Mouse (Mus musculus) midbrain, embryonic 10.5 days (tissue): ENCODE results near the gene Svs2. TPM values are rescaled to one million over a fixed set of nuclear protein-coding genes. Genes with fewer than 3 reads are reported as not detected.
"Not testable (repeated sequence)": the region's sequence is repeated elsewhere in the genome, so short reads cannot be mapped to it uniquely, and the experiment has no call there.

Source experiments
- DNase-seq: peaks from one replicate; pipeline ENCODE4 v3.0.0-alpha.2; 2017; ENCODE audit warnings: low spot score
- H3K27ac ChIP-seq: fragments of 300-500 bp; sonication (generic); replicated peaks from 2 replicates; pipeline ENCODE4 v1.5.1; 2016; ENCODE audit warnings: mild to moderate bottlenecking
- H3K27me3 ChIP-seq: fragments of 300-500 bp; sonication (generic); 2 replicates; pipeline ENCODE4 v1.6.1; 2016; ENCODE audit warnings: low read depth, mild to moderate bottlenecking; ENCODE audit not compliant: poor library complexity, severe bottlenecking
- H3K36me3 ChIP-seq: fragments of 300-500 bp; sonication (generic); 2 replicates; pipeline ENCODE4 v1.6.1; 2016; ENCODE audit warnings: mild to moderate bottlenecking, moderate library complexity
- H3K4me1 ChIP-seq: fragments of 300-500 bp; sonication (generic); 2 replicates; pipeline ENCODE4 v1.6.1; 2016
- H3K4me3 ChIP-seq: fragments of 300-500 bp; sonication (generic); 2 replicates; pipeline ENCODE4 v1.5.1; 2016; ENCODE audit warnings: mild to moderate bottlenecking, moderate library complexity
- H3K9me3 ChIP-seq: fragments of 300-500 bp; sonication (generic); replicated peaks from 2 replicates; pipeline ENCODE4 v1.6.1; 2016; ENCODE audit warnings: mild to moderate bottlenecking
- WGBS: fragments of 180-500 bp; shearing (Covaris S2); methylation state at CpG from one replicate; pipeline ENCODE4 v1.1.7; 2016; 5-methylcytosine and 5-hydroxymethylcytosine counted together
- polyA plus RNA-seq: library from polyadenylated mRNA; unstranded; fragments of >200 nt; fragmentation: Nextera tagmentation; extraction: Ambion mirVana; gene quantifications from 2 replicates; pipeline ENCODE4 v1.2.1, GENCODE M21; 2016

The Svs2 gene
- not detected in 2 replicates for polyA plus RNA-seq

DNA sequence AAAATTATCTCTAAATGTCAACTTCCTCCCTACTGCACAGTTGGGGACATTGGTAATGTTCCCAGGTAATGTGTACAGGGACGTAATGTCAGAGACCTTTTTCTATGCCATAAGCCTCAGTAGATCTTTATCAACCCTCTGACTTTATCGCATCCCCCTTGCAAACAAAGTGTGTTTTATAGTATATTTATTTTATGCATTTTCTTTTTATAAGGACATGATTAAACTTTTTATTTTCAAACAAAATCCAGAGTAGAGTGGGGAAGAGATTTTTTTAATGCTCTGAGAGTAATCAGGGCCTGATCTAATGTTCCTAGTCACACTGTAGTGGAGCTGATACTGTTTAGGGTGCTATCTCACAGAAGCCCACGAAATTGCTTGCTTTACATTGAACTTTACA, at the start of gene Svs2:
Svs2 (minus strand) TSS at position 101 of the 400 bp plus-strand sequence.
- Histone ChIP-seq H3K9me3 (no peaks in the 10 kb centered on the region), H3K27ac (no peak within 1 kb of the TSS), H3K27me3 (no peaks in the 10 kb centered on the region), H3K4me1 (no peaks in the 10 kb centered on the region), H3K36me3 (no peaks in the 10 kb centered on the region), H3K4me3 (no peak within 1 kb of the TSS)
- 87% methylated on average over 3 of the region's 3 CpGs for WGBS
- no peak for DNase-seq

DNA sequence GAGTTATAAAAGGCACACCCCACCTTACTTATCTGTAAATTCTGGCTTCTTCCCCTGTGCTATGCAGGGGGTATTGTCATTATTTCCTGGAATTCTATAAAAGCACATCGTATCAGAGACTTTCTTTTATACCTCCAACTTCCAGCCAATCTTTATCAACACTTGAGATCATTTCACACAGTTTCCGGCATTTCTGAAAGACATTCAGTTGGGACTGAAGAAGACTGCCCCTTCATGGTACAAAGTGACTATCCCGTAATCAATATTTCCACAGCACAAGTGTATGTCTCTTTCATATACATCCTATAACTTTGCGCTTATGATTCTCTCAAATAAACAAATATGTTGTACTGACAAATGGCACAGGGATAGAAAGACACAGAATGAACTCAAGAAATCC, 40.1 kb upstream of the Svs2 start, which contains the start of gene Svs4:
Svs4 (minus strand) TSS at position 101 of the 400 bp plus-strand sequence.
- no peak within 1 kb of the TSS for H3K27ac ChIP-seq
- 93% methylated on average over 4 of the region's 4 CpGs for WGBS
- H3K27me3 ChIP-seq = no peaks in the 10 kb centered on the region
- no peaks in the 10 kb centered on the region for H3K4me1 ChIP-seq
- no peaks in the 10 kb centered on the region for H3K9me3 ChIP-seq
- no peak within 1 kb of the TSS for H3K4me3 ChIP-seq
- H3K36me3 ChIP-seq = no peaks in the 10 kb centered on the region
- DNase-seq = no peak

GRCm38 (mm10) chr2:164256540-164256939, 18.3 kb upstream of the Svs2 start, which contains the start of gene Svs3b:
Gene Svs3b, minus strand, starts transcription at chr2:164256640.
- 95% methylated on average over 1 of the region's 1 CpGs for WGBS
- H3K36me3 ChIP-seq, H3K9me3 ChIP-seq, DNase-seq, H3K27ac ChIP-seq, H3K27me3 ChIP-seq, H3K4me3 ChIP-seq, H3K4me1 ChIP-seq: not testable (repeated sequence)

- WGBS = 92% methylated on average over 8 of the region's 8 CpGs
Measured at GRCm38 (mm10) chr2:164232671-164233070, 5.6 kb downstream of the Svs2 start.

DNA sequence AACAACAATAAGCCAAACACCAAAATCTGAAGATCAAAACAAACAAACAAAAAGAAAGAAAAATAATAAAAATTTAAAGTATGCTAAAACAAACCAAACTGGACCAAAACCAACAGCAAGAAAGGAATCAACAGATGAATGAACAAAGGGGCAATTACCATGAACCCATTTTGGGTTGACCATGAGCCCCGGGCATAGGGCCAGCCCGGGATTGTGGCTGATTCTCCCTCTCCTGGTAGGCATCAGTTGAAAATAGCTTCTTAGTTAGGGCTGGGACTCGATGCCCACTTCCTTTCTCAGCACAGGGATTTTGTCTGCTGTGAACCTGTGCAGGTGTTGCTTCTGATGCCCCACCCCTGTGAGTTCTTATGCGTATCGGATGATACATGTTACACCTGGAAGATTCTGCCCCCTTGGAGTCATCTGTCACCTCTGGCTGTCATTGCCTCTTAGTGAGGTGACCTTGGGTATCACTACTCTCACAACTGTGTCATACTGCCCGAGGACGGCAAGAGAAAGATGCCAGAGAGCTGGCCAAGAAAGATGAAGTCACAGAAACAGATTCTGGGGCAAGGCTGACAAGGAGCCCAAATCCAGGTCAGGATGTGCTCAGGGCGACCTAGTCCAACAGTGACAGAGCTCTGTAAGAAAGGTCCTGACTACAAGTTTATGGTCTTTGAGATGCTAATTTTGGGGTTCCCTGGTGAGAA, 9.8 kb downstream of the Svs2 start:
- Histone ChIP-seq H3K4me3 (no peak overlapping the region), H3K9me3 (no peaks in the 10 kb centered on the region), H3K27ac (no peak overlapping the region), H3K36me3 (no peaks in the 10 kb centered on the region), H3K4me1 (no peaks in the 10 kb centered on the region), H3K27me3 (no peaks in the 10 kb centered on the region)
- no peak for DNase-seq
- 88% methylated on average over 8 of the region's 8 CpGs for WGBS

More at GRCm38 (mm10) chr2:164232671-164233070, 5.6 kb downstream of the Svs2 start:
- Histone ChIP-seq H3K4me3 (no peak overlapping the region), H3K4me1 (no peaks in the 10 kb centered on the region), H3K9me3 (no peaks in the 10 kb centered on the region), H3K36me3 (no peaks in the 10 kb centered on the region), H3K27ac (no peak overlapping the region), H3K27me3 (no peaks in the 10 kb centered on the region)
- DNase-seq = no peak

GRCm38 (mm10) chr2:164221522-164221921, 16.7 kb downstream of the Svs2 start, which contains the start of gene Wfdc15b:
Gene Wfdc15b, minus strand, starts transcription at chr2:164221660.
- Histone ChIP-seq H3K36me3 (no peaks in the 10 kb centered on the region), H3K27me3 (no peaks in the 10 kb centered on the region), H3K4me3 (no peak within 1 kb of the TSS), H3K9me3 (no peaks in the 10 kb centered on the region), H3K27ac (no peak within 1 kb of the TSS), H3K4me1 (no peaks in the 10 kb centered on the region)
- DNase-seq = no peak
- WGBS = 89% methylated on average over 11 of the region's 11 CpGs

- Histone ChIP-seq H3K27ac (no peak overlapping the region), H3K9me3 (no peaks in the 10 kb centered on the region), H3K36me3 (no peaks in the 10 kb centered on the region), H3K4me1 (no peaks in the 10 kb centered on the region), H3K4me3 (no peak overlapping the region), H3K27me3 (no peaks in the 10 kb centered on the region)
- no peak for DNase-seq
- 85% methylated on average over 9 of the region's 9 CpGs for WGBS
Measured at GRCm38 (mm10) chr2:164219295-164219694, 19.0 kb downstream of the Svs2 start.

DNA sequence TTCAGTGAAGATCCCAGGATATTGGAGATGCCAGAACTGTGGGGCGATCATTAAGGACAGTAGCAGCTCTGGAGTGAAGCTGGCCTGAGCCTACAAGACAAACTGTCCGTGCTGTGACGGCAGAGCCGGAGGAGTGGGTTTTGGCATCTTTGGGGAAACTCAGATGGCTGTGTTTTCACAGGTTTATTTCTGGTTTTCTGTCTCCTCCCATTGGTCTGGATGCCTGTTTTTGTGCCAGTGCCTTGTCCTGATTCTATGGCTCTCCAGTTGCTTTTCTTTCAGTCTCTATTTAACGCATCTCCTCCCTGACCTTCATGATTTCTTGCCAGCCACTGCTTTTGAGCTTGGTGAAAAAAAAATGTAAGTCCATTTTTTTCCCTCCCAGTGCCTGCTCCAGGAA, 25.6 kb downstream of the Svs2 start:
- Histone ChIP-seq H3K4me1 (no peaks in the 10 kb centered on the region), H3K27me3 (no peaks in the 10 kb centered on the region), H3K4me3 (no peak overlapping the region), H3K36me3 (no peaks in the 10 kb centered on the region), H3K9me3 (no peaks in the 10 kb centered on the region), H3K27ac (no peak overlapping the region)
- 91% methylated on average over 5 of the region's 5 CpGs for WGBS
- no peak for DNase-seq

DNA sequence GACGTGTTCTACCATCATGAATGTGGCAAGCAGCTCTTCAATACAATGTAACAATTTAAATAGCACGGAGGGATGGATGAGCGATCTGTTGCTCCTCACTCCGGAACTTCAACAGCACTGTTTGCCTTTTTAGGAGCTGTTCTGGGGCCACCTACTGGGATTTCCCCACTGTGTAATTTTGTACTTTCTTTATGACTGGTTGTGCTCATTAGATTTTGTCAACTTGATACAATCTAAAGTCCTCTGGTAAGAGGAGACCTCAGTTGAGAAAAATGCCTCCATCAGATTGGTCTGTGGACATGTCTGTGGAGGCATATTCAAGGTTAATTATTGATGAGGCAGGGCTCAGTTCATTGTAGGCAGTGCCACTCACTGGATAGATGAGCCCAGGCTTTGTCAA, 27.4 kb downstream of the Svs2 start:
- no peaks in the 10 kb centered on the region for H3K9me3 ChIP-seq
- no peaks in the 10 kb centered on the region for H3K4me1 ChIP-seq
- no peak for DNase-seq
- no peak overlapping the region for H3K4me3 ChIP-seq
- H3K27ac ChIP-seq = no peak overlapping the region
- WGBS = 87% methylated on average over 4 of the region's 4 CpGs
- no peaks in the 10 kb centered on the region for H3K27me3 ChIP-seq
- H3K36me3 ChIP-seq = no peaks in the 10 kb centered on the region

- no peak for DNase-seq
- 82% methylated on average over 4 of the region's 4 CpGs for WGBS
Measured at GRCm38 (mm10) chr2:164206676-164207075, 31.6 kb downstream of the Svs2 start.

DNA sequence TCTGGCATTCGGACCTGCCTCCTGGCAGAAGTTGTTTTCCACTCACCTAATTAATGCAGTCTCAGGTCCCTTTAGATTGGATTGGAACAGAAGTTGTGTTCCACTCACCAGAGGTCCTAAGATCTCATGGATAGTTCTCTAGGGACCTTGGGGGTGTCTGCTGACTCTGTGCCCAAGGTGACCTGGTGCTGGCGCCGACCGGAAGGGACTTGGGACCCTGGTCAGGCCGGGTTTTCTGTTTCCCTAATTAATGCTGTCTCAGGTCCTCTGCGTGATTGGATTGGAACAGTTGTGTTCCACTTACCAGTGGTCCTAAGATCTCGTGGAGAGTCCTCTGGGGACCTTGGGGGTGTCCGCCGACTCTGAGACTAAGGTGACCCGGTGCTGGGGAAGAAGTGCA, 32.3 kb downstream of the Svs2 start:
- DNase-seq, H3K4me3 ChIP-seq, H3K4me1 ChIP-seq, H3K27me3 ChIP-seq, H3K27ac ChIP-seq, H3K9me3 ChIP-seq, H3K36me3 ChIP-seq: not testable (repeated sequence)
- 94% methylated on average over 10 of the region's 10 CpGs for whole genome bisulfite sequencing

More at GRCm38 (mm10) chr2:164206676-164207075, 31.6 kb downstream of the Svs2 start:
- H3K4me1 ChIP-seq = no peaks in the 10 kb centered on the region
- no peaks in the 10 kb centered on the region for H3K27me3 ChIP-seq
- no peaks in the 10 kb centered on the region for H3K9me3 ChIP-seq
- H3K4me3 ChIP-seq = no peak overlapping the region
- no peaks in the 10 kb centered on the region for H3K36me3 ChIP-seq
- no peak overlapping the region for H3K27ac ChIP-seq

- H3K27ac ChIP-seq = no peak within 1 kb of the TSS
- DNase-seq = no peak
- WGBS = 77% methylated on average over 20 of the region's 20 CpGs
- H3K4me3 ChIP-seq = no peak within 1 kb of the TSS
- no peaks in the 10 kb centered on the region for H3K27me3 ChIP-seq
- no peaks in the 10 kb centered on the region for H3K36me3 ChIP-seq
- H3K4me1 ChIP-seq = no peaks in the 10 kb centered on the region
- no peaks in the 10 kb centered on the region for H3K9me3 ChIP-seq
Measured at GRCm38 (mm10) chr2:164199626-164200327, 38.5 kb downstream of the Svs2 start, which contains the start of gene Wfdc15a. Gene Wfdc15a, minus strand, starts transcription at chr2:164200130.

- Histone ChIP-seq H3K27ac (no peak overlapping the region), H3K36me3 (no peaks in the 10 kb centered on the region), H3K9me3 (no peaks in the 10 kb centered on the region), H3K4me3 (no peak overlapping the region), H3K27me3 (no peaks in the 10 kb centered on the region), H3K4me1 (no peaks in the 10 kb centered on the region)
- no peak for DNase-seq
- WGBS = 91% methylated on average over 5 of the region's 5 CpGs
Measured at GRCm38 (mm10) chr2:164196700-164196990, 41.6 kb downstream of the Svs2 start.
